In genomic region chr2:131770852-131771251, GRCm38 (mm10) we compare ENCODE assay signal across 9 mouse cellular contexts.
DNase-seq lines count a peak whose midpoint lies in the region; ATAC-seq lines count a peak whose summit lies in the region.
"Had no signal": no experiment of that assay in that cellular context is flagged by ENCODE, and none has a peak within 500 bp of the region (broad histone marks: within the 10 kb centered on the region; RNA-seq: fewer than 3 reads in every experiment).

No protein-coding gene starts in this region.

- peak; percentile 71 for ATAC-seq in frontal cortex, adult (ENCODE audit: low TSS enrichment)
- ATAC-seq in erythroblast, adult 5-6 weeks (replicated peaks; ENCODE audit: low FRiP score, poor library complexity, severe bottlenecking) = 0 out of 2 replicates have a peak, but pooled peaks have one; percentile 52
- ATAC-seq in megakaryocyte, adult 5-6 weeks (ENCODE audit: poor library complexity, severe bottlenecking) = no peak

- no peak for DNase-seq in frontal cortex, postnatal 10 days (ENCODE audit: low spot score in 2 of 2)
- DNase-seq in 3T3-L1 (ENCODE audit: low read depth, low spot score) = peak; percentile 88
- DNase-seq in adrenal gland, postnatal 10 days = peak; percentile 76
- peak; percentile 53 to 75 for DNase-seq in layer of hippocampus, adult 8-10 months (ENCODE audit: low spot score in 2 of 2)
- DNase-seq in mesoderm, embryonic 11.5 days (ENCODE audit: low read depth, low spot score) = peak; percentile 67
- DNase-seq: liver, embryonic 13.5 days had no signal

Comparison
In these comparisons a context has a peak if more than half of its experiments do, and no peak if none do; other contexts are left out.
1. DNase-seq: peak in 3T3-L1 (single experiment), adrenal gland, postnatal 10 days (single experiment), layer of hippocampus, adult 8-10 months (2 of 2) and mesoderm, embryonic 11.5 days (single experiment); none in frontal cortex, postnatal 10 days (0 of 2).